Comparison of ENCODE assay signal across 9 mouse cellular contexts in genomic region chr1:189081267-189081666, GRCm38 (mm10).
DNase-seq lines count a peak whose midpoint lies in the region; ATAC-seq and TF ChIP-seq lines count a peak whose summit lies in the region.
"Had no signal": no experiment of that assay in that cellular context is flagged by ENCODE, and none has a peak within 500 bp of the region (broad histone marks: within the 10 kb centered on the region; RNA-seq: fewer than 3 reads in every experiment).

No protein-coding gene starts in this region.

- intact Hi-C loops in heart, postnatal 14 days (cut with DNase I) = loop anchor here (2.0 to 10.0 kb wide), 2 partner anchors 84 to 498 kb away; no protein-coding TSS in a partner anchor

- H3K27me3 ChIP-seq in forebrain, embryonic 10.5 days (ENCODE audit: poor library complexity, severe bottlenecking) = no peaks in the 10 kb centered on the region
- H3K27me3 ChIP-seq in forebrain, embryonic 14.5 days (replicated peaks; ENCODE audit: control insufficient read depth, insufficient read depth, low read length) = no peaks in the 10 kb centered on the region
- no peaks in the 10 kb centered on the region for H3K27me3 ChIP-seq in heart, postnatal 0 days (ENCODE audit: control insufficient read depth, insufficient read depth, low read length)
- no peaks in the 10 kb centered on the region for H3K27me3 ChIP-seq in lung, postnatal 0 days (replicated peaks; ENCODE audit: insufficient read depth, low read length)
- H3K27me3 ChIP-seq in stomach, postnatal 0 days (ENCODE audit: control insufficient read depth, insufficient read depth, low read length) = no peaks in the 10 kb centered on the region

- peak overlapping the region; percentile 26; the same call in 1 of the 2 replicates for H3K27ac ChIP-seq in forebrain, embryonic 10.5 days
- no peak overlapping the region for H3K27ac ChIP-seq in forebrain, embryonic 14.5 days (ENCODE audit: low read depth, low read length)
- H3K27ac ChIP-seq in heart, postnatal 0 days (ENCODE audit: low read depth) = no peak overlapping the region
- no peak overlapping the region for H3K27ac ChIP-seq in lung, postnatal 0 days (ENCODE audit: low read length)
- H3K27ac ChIP-seq in stomach, postnatal 0 days (replicated peaks) = no peak overlapping the region

- TF ChIP-seq CTCF in heart, postnatal 0 days (IDR thresholded peaks at IDR 0.05; ENCODE audit: low read depth) = no peak
- no peak for TF ChIP-seq CTCF in lung, postnatal 0 days (IDR thresholded peaks at IDR 0.05)
- no peak for TF ChIP-seq CTCF in lung, adult 2 months (IDR thresholded peaks at IDR 0.05; ENCODE audit: insufficient read depth, low read length)
- TF ChIP-seq CTCF in stomach, postnatal 0 days (IDR thresholded peaks at IDR 0.05; ENCODE audit: low read depth) = no peak

- H3K9ac ChIP-seq in forebrain, embryonic 14.5 days (ENCODE audit: low read length) = no peak overlapping the region
- no peak overlapping the region for H3K9ac ChIP-seq in heart, postnatal 0 days (replicated peaks; ENCODE audit: low read depth, low read length)
- H3K9ac ChIP-seq in lung, postnatal 0 days (replicated peaks; ENCODE audit: low read depth) = no peak overlapping the region
- H3K9ac ChIP-seq in stomach, postnatal 0 days (ENCODE audit: low read length) = no peak overlapping the region

- ATAC-seq in forebrain, embryonic 14.5 days = no peak
- ATAC-seq in heart, postnatal 0 days (ENCODE audit: insufficient read depth, low read depth) = no peak
- no peak for ATAC-seq in lung, postnatal 0 days
- no peak for ATAC-seq in stomach, postnatal 0 days (ENCODE audit: low FRiP score, low TSS enrichment)

- TF ChIP-seq POLR2A in lung, adult 2 months (IDR thresholded peaks at IDR 0.05; ENCODE audit: borderline replicate concordance, extremely low read depth, low read depth, low read length) = no peak

- no peak for DNase-seq in forebrain, embryonic 10.5 days (ENCODE audit: extremely low spot score, low spot score)
- no peak for DNase-seq in forebrain, embryonic 14.5 days (ENCODE audit: low spot score)
- DNase-seq in heart, postnatal 0 days (ENCODE audit: low spot score) = no peak
- DNase-seq in heart, postnatal 14 days = no peak
- DNase-seq in lung, postnatal 0 days (ENCODE audit: low spot score) = no peak
- DNase-seq in lung, adult 2 months = no peak
- DNase-seq in stomach, postnatal 0 days (ENCODE audit: low spot score) = no peak
- no peak for DNase-seq in right cerebral cortex, postnatal 36 days (ENCODE audit: low spot score in 2 of 2)

- no peak overlapping the region for H3K4me3 ChIP-seq in forebrain, embryonic 10.5 days
- H3K4me3 ChIP-seq in forebrain, embryonic 14.5 days (ENCODE audit: low read depth, low read length) = no peak overlapping the region
- no peak overlapping the region for H3K4me3 ChIP-seq in heart, postnatal 0 days (ENCODE audit: low read depth, low read length)
- no peak overlapping the region for H3K4me3 ChIP-seq in lung, postnatal 0 days (ENCODE audit: low read depth, low read length)
- no peak overlapping the region for H3K4me3 ChIP-seq in lung, adult 2 months (replicated peaks; ENCODE audit: extremely low read depth, low read depth, low read length)
- H3K4me3 ChIP-seq in stomach, postnatal 0 days (ENCODE audit: low read depth, low read length) = no peak overlapping the region

- no peak overlapping the region for H3K4me2 ChIP-seq in forebrain, embryonic 14.5 days (ENCODE audit: low read length)
- 0 out of 2 replicates have a peak overlapping the region, but pooled peaks have one; percentile 4 for H3K4me2 ChIP-seq in heart, postnatal 0 days (ENCODE audit: low read depth, low read length)
- 0 out of 2 replicates have a peak overlapping the region, but pooled peaks have one; percentile 33 for H3K4me2 ChIP-seq in lung, postnatal 0 days (replicated peaks; ENCODE audit: low read depth, low read length)
- H3K4me2 ChIP-seq in stomach, postnatal 0 days (replicated peaks; ENCODE audit: low read depth) = 0 out of 2 replicates have a peak overlapping the region, but pooled peaks have one; percentile 20
- H3K4me2 ChIP-seq: midbrain, embryonic 11.5 days had no signal

- H3K4me1 ChIP-seq in forebrain, embryonic 10.5 days = peaks cover 3% of the 10 kb centered on the region; the same call in 1 of the 2 replicates
- no peaks in the 10 kb centered on the region for H3K4me1 ChIP-seq in forebrain, embryonic 14.5 days (ENCODE audit: control insufficient read depth, insufficient read depth, low read length)
- peaks cover 4% of the 10 kb centered on the region; the same call in 1 of the 2 replicates for H3K4me1 ChIP-seq in heart, postnatal 0 days (ENCODE audit: control insufficient read depth, insufficient read depth)
- no peaks in the 10 kb centered on the region for H3K4me1 ChIP-seq in lung, postnatal 0 days (ENCODE audit: insufficient read depth, low read depth, low read length)
- H3K4me1 ChIP-seq in lung, adult 2 months (ENCODE audit: control insufficient read depth, insufficient read depth, low read length) = no peaks in the 10 kb centered on the region
- no peaks in the 10 kb centered on the region for H3K4me1 ChIP-seq in stomach, postnatal 0 days (replicated peaks; ENCODE audit: control insufficient read depth, insufficient read depth)

- TF ChIP-seq EP300 in heart, postnatal 0 days (IDR thresholded peaks at IDR 0.05; ENCODE audit: low read depth) = no peak
- TF ChIP-seq EP300 in lung, postnatal 0 days (IDR thresholded peaks at IDR 0.05) = no peak
- TF ChIP-seq EP300 in stomach, postnatal 0 days (optimal IDR thresholded peaks at IDR 0.05) = no peak

- H3K36me3 ChIP-seq in forebrain, embryonic 10.5 days (replicated peaks) = no peaks in the 10 kb centered on the region
- no peaks in the 10 kb centered on the region for H3K36me3 ChIP-seq in forebrain, embryonic 14.5 days (ENCODE audit: control insufficient read depth, insufficient read depth, low read length)
- no peaks in the 10 kb centered on the region for H3K36me3 ChIP-seq in heart, postnatal 0 days (replicated peaks; ENCODE audit: control insufficient read depth, insufficient read depth, low read length)
- H3K36me3 ChIP-seq in lung, postnatal 0 days (ENCODE audit: insufficient read depth, low read length) = no peaks in the 10 kb centered on the region
- H3K36me3 ChIP-seq in stomach, postnatal 0 days (ENCODE audit: control insufficient read depth, insufficient read depth, low read length) = no peaks in the 10 kb centered on the region

- peaks cover 14% of the 10 kb centered on the region for H3K9me3 ChIP-seq in forebrain, embryonic 10.5 days
- peaks cover 3% of the 10 kb centered on the region; the same call in 1 of the 2 replicates for H3K9me3 ChIP-seq in forebrain, embryonic 14.5 days (replicated peaks; ENCODE audit: control insufficient read depth, low read length)
- peaks cover 16% of the 10 kb centered on the region for H3K9me3 ChIP-seq in heart, postnatal 0 days (replicated peaks; ENCODE audit: control insufficient read depth, low read length)
- no peaks in the 10 kb centered on the region; the same call in 1 of the 2 replicates for H3K9me3 ChIP-seq in lung, postnatal 0 days (ENCODE audit: low read length)
- no peaks in the 10 kb centered on the region for H3K9me3 ChIP-seq in stomach, postnatal 0 days (ENCODE audit: control insufficient read depth, low read length)

- WGBS in forebrain, embryonic 10.5 days = 71% methylated on average over 2 of the region's 2 CpGs
- 49% methylated on average over 2 of the region's 2 CpGs for WGBS in forebrain, embryonic 14.5 days
- 40% methylated on average over 2 of the region's 2 CpGs for WGBS in heart, postnatal 0 days
- WGBS in lung, postnatal 0 days = 43% methylated on average over 2 of the region's 2 CpGs
- WGBS in lung, adult 2 months = 27% methylated on average over 2 of the region's 2 CpGs
- 24% methylated on average over 2 of the region's 2 CpGs for WGBS in stomach, postnatal 0 days
